Mouse (Mus musculus): Measurements from ENCODE around the gene Cep170.

DNA sequence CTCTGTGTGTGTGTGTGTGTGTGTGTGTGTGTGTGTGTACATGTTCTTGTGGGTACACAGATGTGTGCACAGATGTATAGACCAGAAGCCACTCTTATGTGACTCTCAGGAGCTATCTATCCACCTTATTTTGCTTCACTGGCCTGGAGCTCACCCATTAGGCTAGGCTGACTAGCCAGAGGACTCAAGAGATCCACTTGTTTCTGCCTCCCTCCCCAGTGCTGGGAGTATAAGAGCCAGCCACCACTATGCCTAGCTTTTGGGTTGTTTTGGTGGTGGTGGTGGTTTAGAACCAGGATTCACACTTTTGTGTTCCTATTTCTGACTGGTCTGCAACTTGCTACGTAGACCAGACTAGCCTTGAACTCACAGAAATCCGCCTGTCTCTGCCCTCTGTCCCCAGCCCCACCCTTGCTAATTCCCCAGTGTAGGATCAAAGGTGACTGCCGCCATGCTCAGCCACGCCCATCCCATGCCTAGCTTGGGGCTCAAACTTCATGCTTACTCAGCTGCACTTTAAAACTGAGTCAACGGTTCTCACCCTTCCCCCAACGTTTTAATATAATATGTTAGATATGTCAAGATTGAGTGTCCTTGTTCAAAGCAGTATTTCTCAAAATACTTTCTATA lies 125.5 kb downstream of the Cep170 start:
- TF ChIP-seq POLR2A (IDR thresholded peaks at IDR 0.05; ENCODE audit: insufficient read depth, low read depth, low read length) (no peak), CTCF (IDR thresholded peaks at IDR 0.05; ENCODE audit: insufficient read depth, low read depth, low read length) (no peak)

Measured in olfactory bulb, adult 2 months (tissue).